Mouse (Mus musculus) heart, adult 2 months (tissue): ENCODE measurements at regions not wholly inside any gene's neighbourhood (a gene's known extent, or its start where the extent isn't known, plus 50 kb on each side); places are given as distances from the start of the nearest gene placed in this dataset.

Experiments used
- DNase-seq, 2 experiments: peaks; one replicate each; pipeline ENCODE4 v3.0.0; 2021
- H3K27ac ChIP-seq: fragments of 200-600 bp; 2 replicates; pipeline ENCODE4 v1.8.1; 2022
- H3K27me3 ChIP-seq: fragments of 200-500 bp; 2 replicates; pipeline ENCODE4 v1.6.1; 2012; ENCODE audit warnings: mild to moderate bottlenecking, low read length, inconsistent platforms, mixed read lengths; ENCODE audit not compliant: control insufficient read depth, insufficient read depth
- H3K36me3 ChIP-seq: fragments of 200-500 bp; 2 replicates; pipeline ENCODE4 v1.6.1; 2012; ENCODE audit warnings: low read length, inconsistent platforms; ENCODE audit not compliant: control insufficient read depth, insufficient read depth
- H3K4me1 ChIP-seq: fragments of 200-500 bp; 2 replicates; pipeline ENCODE4 v1.6.1; 2011; ENCODE audit warnings: low read length; ENCODE audit not compliant: control insufficient read depth, insufficient read depth
- H3K4me3 ChIP-seq: fragments of 200-600 bp; 2 replicates; pipeline ENCODE4 v1.8.1; 2022
- H3K79me2 ChIP-seq: fragments of 200-500 bp; replicated peaks from 2 replicates; pipeline ENCODE4 v1.6.1; 2012; ENCODE audit warnings: mild to moderate bottlenecking, inconsistent platforms, low read length, moderate library complexity, mixed read lengths; ENCODE audit not compliant: control insufficient read depth, insufficient read depth
- H3K9ac ChIP-seq: fragments of 200-500 bp; 2 replicates; pipeline ENCODE4 v1.6.1; 2012; ENCODE audit warnings: low read depth, mild to moderate bottlenecking, control low read depth, inconsistent platforms, low read length, mixed read lengths
- CTCF ChIP-seq: fragments of 200-600 bp; IDR thresholded peaks from 2 replicates; pipeline ENCODE4 v1.8.1; 2022; ENCODE audit warnings: antibody characterized with exemption, mild to moderate bottlenecking, moderate library complexity
- EP300 ChIP-seq: fragments of 200-500 bp; IDR thresholded peaks from 2 replicates; pipeline ENCODE4 v1.6.1; 2011; ENCODE audit warnings: low read depth, low read length, control low read depth; ENCODE audit not compliant: insufficient read depth
- POLR2A ChIP-seq: fragments of 200-500 bp; IDR thresholded peaks from 2 replicates; pipeline ENCODE4 v1.6.1; 2011; ENCODE audit warnings: mild to moderate bottlenecking, low read depth, low read length, control low read depth; ENCODE audit not compliant: insufficient read depth
- WGBS: fragments of 180-500 bp; shearing (Covaris S2); methylation state at CpG from one replicate; pipeline ENCODE4 v1.1.7; 2018; 5-methylcytosine and 5-hydroxymethylcytosine counted together
- intact Hi-C: fragments of 180-260 bp; cut with DNase I; formaldehyde crosslinking; loops from one replicate; pipeline ENCODE4 v1.15.1; 2025

DNA sequence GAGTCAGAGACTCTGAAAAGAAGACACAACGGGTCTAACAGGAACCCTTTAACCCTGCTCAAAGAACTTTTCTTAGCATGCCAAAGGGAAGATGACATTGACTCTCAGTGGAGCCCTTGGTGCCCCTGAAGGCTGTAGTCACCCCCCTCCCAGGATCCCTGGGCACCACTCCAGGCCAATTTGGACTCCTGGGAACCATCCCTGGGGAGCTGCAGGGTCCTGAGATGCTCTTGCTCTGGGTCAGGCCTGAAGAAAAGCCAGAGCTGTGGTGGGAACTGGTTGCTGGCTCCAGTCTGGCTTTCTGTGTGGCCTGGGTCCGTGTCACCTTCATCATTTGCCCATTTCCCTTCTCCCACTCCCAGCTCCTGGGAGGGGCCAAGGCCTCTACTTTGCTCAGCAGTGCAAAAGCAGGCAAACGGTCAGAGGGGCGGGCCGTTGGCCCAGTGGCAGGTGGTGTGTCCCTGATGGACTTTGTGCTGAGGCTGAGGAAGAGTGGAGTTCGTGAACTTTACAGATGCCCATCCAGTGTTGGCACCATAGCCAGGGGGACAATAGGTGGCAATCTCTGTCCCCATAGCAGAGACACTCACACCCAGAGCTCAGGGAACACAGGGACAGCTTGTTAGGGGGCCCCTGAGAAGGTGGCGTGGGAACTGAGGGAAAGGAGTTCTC is 69.1 kb upstream of the Ccnd1 start:
- 79% methylated on average over 7 of the region's 7 CpGs for WGBS
- H3K9ac ChIP-seq = no peak overlapping the region
- no peak overlapping the region for H3K27ac ChIP-seq
- no peaks in the 10 kb centered on the region; the same call in 1 of the 2 replicates for H3K4me1 ChIP-seq
- no peaks in the 10 kb centered on the region for H3K27me3 ChIP-seq
- no peak for TF ChIP-seq EP300
- no peak for TF ChIP-seq POLR2A
- TF ChIP-seq CTCF = no peak
- no peaks in the 10 kb centered on the region for H3K36me3 ChIP-seq
- DNase-seq = no peak
- no peaks in the 10 kb centered on the region for H3K79me2 ChIP-seq
- intact Hi-C loops = no loop called here
- H3K4me3 ChIP-seq = no peak overlapping the region

GRCm38 (mm10) chr7:145007216-145007615 is 67.5 kb upstream of the Ccnd1 start:
- Histone ChIP-seq H3K4me3 (no peak overlapping the region), H3K27ac (no peak overlapping the region), H3K4me1 (no peaks in the 10 kb centered on the region; the same call in 1 of the 2 replicates), H3K79me2 (no peaks in the 10 kb centered on the region), H3K27me3 (no peaks in the 10 kb centered on the region), H3K36me3 (no peaks in the 10 kb centered on the region), H3K9ac (no peak overlapping the region)
- intact Hi-C loops = no loop called here
- DNase-seq = no peak
- 89% methylated on average over 2 of the region's 2 CpGs for WGBS
- no peak for TF ChIP-seq CTCF
- no peak for TF ChIP-seq POLR2A
- TF ChIP-seq EP300 = no peak

- H3K4me1 ChIP-seq = peaks cover 17% of the 10 kb centered on the region
- H3K36me3 ChIP-seq = no peaks in the 10 kb centered on the region
- H3K79me2 ChIP-seq = no peaks in the 10 kb centered on the region
- TF ChIP-seq EP300 = no peak
- no peaks in the 10 kb centered on the region for H3K27me3 ChIP-seq
- H3K27ac ChIP-seq = no peak overlapping the region
- no peak for DNase-seq
- H3K9ac ChIP-seq = no peak overlapping the region
- whole genome bisulfite sequencing = 50% methylated on average over 4 of the region's 4 CpGs
- no peak overlapping the region for H3K4me3 ChIP-seq
- intact Hi-C loops = no loop called here
These were observed 61.9 kb upstream of the Ccnd1 start for GRCm38 (mm10) chr7:145001503-145002084.

- H3K27me3 ChIP-seq = no peaks in the 10 kb centered on the region
- no peak overlapping the region for H3K9ac ChIP-seq
- TF ChIP-seq CTCF (no peak), EP300 (no peak), POLR2A (no peak)
- 37% methylated on average over 3 of the region's 3 CpGs for WGBS
- no peaks in the 10 kb centered on the region for H3K79me2 ChIP-seq
- peaks cover 24% of the 10 kb centered on the region for H3K4me1 ChIP-seq
- intact Hi-C loops = no loop called here
- DNase-seq = peak in 1 of 2 experiments; percentile 63
- peak overlapping the region; percentile 73 for H3K27ac ChIP-seq
- H3K36me3 ChIP-seq = no peaks in the 10 kb centered on the region
- no peak overlapping the region for H3K4me3 ChIP-seq
These were observed 60.0 kb upstream of the Ccnd1 start for GRCm38 (mm10) chr7:144999741-145000140.

- TF ChIP-seq CTCF = no peak
- TF ChIP-seq EP300 = peak; percentile 87
- Histone ChIP-seq H3K9ac (no peak overlapping the region), H3K79me2 (no peaks in the 10 kb centered on the region), H3K27me3 (no peaks in the 10 kb centered on the region), H3K36me3 (no peaks in the 10 kb centered on the region), H3K4me3 (no peak overlapping the region), H3K27ac (peak overlapping the region; percentile 66), H3K4me1 (peaks cover 24% of the 10 kb centered on the region)
- intact Hi-C loops = loop anchor here (1.0 to 2.0 kb wide), 3 partner anchors 27 to 114 kb away; no protein-coding TSS in a partner anchor
- 39% methylated on average over 3 of the region's 3 CpGs for WGBS
- peak; percentile 45 to 58 for DNase-seq
These were observed 57.1 kb upstream of the Ccnd1 start for GRCm38 (mm10) chr7:144996847-144997246.

GRCm38 (mm10) chr7:144994229-144994628 is 54.5 kb upstream of the Ccnd1 start:
- Histone ChIP-seq H3K4me3 (no peak overlapping the region), H3K27me3 (no peaks in the 10 kb centered on the region), H3K4me1 (peaks cover 17% of the 10 kb centered on the region), H3K9ac (no peak overlapping the region), H3K79me2 (no peaks in the 10 kb centered on the region), H3K27ac (no peak overlapping the region), H3K36me3 (no peaks in the 10 kb centered on the region)
- no peak for DNase-seq
- intact Hi-C loops = no loop called here
- WGBS = 72% methylated on average over 4 of the region's 4 CpGs
- TF ChIP-seq CTCF (no peak), EP300 (no peak), POLR2A (no peak)
